7 mouse cellular contexts compared by ENCODE assay signal in the genomic region with DNA sequence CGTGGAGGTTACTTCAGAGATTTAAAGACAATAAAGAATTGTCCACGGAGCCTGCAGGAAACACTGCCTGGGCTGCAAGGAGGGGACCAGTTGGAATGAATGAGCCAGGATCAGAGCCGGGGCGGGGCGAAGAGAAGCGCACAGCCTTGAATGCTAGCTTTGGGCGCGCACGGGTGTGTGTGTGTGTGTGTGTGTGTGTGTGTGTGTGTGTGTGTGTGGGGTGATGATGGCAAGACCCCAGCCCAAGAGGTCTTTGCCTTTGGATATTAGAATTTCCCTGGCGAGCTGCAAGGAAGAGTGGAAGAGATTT. TPM values are rescaled to one million over a fixed set of nuclear protein-coding genes. Genes with fewer than 3 reads are reported as not detected.
A peak's percentile ranks its signal among the peaks of the same experiment; 100 is the strongest.
DNase-seq lines count a peak whose midpoint lies in the region; ATAC-seq and TF ChIP-seq lines count a peak whose summit lies in the region.

No protein-coding gene starts in this region.

- peak; percentile 39; the same call in 1 of the 2 replicates for ATAC-seq in forebrain, embryonic 12.5 days (ENCODE audit: low FRiP score)
- ATAC-seq in liver, embryonic 13.5 days (ENCODE audit: low read depth) = no peak
- no peak for ATAC-seq in erythroblast, adult 5-6 weeks (replicated peaks; ENCODE audit: low FRiP score, poor library complexity, severe bottlenecking)

- H3K4me1 ChIP-seq in forebrain, embryonic 12.5 days = peaks cover 72% of the 10 kb centered on the region
- 0 out of 2 replicates have a peak, but pooled peaks cover 3% of the 10 kb centered on the region for H3K4me1 ChIP-seq in liver, embryonic 13.5 days (replicated peaks)

- peak overlapping the region; percentile 82 for H3K4me3 ChIP-seq in layer of hippocampus, adult 2 months
- peak overlapping the region; percentile 74 for H3K4me3 ChIP-seq in forebrain, embryonic 12.5 days (replicated peaks)
- H3K4me3 ChIP-seq in liver, embryonic 13.5 days (replicated peaks) = peak overlapping the region; percentile 52

- peak overlapping the region; percentile 90 for H3K4me2 ChIP-seq in forebrain, embryonic 12.5 days
- peak overlapping the region; percentile 67 for H3K4me2 ChIP-seq in liver, embryonic 13.5 days

- no peak for DNase-seq in layer of hippocampus, adult 2 months (ENCODE audit: low spot score in 2 of 2)
- no peak for DNase-seq in layer of hippocampus, postnatal 25 days (ENCODE audit: extremely low spot score in 1 of 2, low spot score in 1 of 2)
- peak; percentile 41 for DNase-seq in cerebellum, adult 9-11 months
- no peak for DNase-seq in liver, embryonic 13.5 days
- no peak for DNase-seq in frontal cortex, postnatal 25 days (ENCODE audit: low spot score in 2 of 2)

- peak overlapping the region; percentile 99 for H3K27ac ChIP-seq in layer of hippocampus, adult 2 months
- H3K27ac ChIP-seq in forebrain, embryonic 12.5 days = peak overlapping the region; percentile 93
- H3K27ac ChIP-seq in liver, embryonic 13.5 days = no peak overlapping the region

- peak overlapping the region; percentile 81 for H3K9ac ChIP-seq in forebrain, embryonic 12.5 days
- H3K9ac ChIP-seq in liver, embryonic 13.5 days = no peak overlapping the region

- no peaks in the 10 kb centered on the region for H3K9me3 ChIP-seq in forebrain, embryonic 12.5 days
- H3K9me3 ChIP-seq in liver, embryonic 13.5 days (replicated peaks) = no peaks in the 10 kb centered on the region

- 2% methylated on average over 10 of the region's 10 CpGs for WGBS in forebrain, embryonic 12.5 days
- WGBS in liver, embryonic 13.5 days (ENCODE audit: insufficient replicate concordance) = 7% methylated on average over 10 of the region's 10 CpGs

- no peaks in the 10 kb centered on the region for H3K36me3 ChIP-seq in forebrain, embryonic 12.5 days (replicated peaks)
- H3K36me3 ChIP-seq in liver, embryonic 13.5 days = no peaks in the 10 kb centered on the region

- peaks cover 9% of the 10 kb centered on the region for H3K27me3 ChIP-seq in forebrain, embryonic 12.5 days
- peaks cover 63% of the 10 kb centered on the region for H3K27me3 ChIP-seq in liver, embryonic 13.5 days

- no peak for TF ChIP-seq CTCF in layer of hippocampus, adult 2 months (conservative IDR thresholded peaks at IDR 0.05)

RNA-seq across cellular contexts. Expression of a gene that starts 1.0 kb away (rescaled TPM):
- 1,000 to 10,000 TPM; 1,761 to 1,800 TPM for total RNA-seq in layer of hippocampus, adult 2 months (2021)
- total RNA-seq in layer of hippocampus, postnatal 25 days (2021) = 1,000 to 10,000 TPM; 1,831 to 2,193 TPM
- 12.1 and 13.1 TPM in 2 replicates for polyA plus RNA-seq in forebrain, embryonic 12.5 days (2016; fragmentation: Nextera tagmentation; extraction: Ambion mirVana)
- 0.38 and 0.41 TPM in 2 replicates for polyA plus RNA-seq in liver, embryonic 13.5 days (2015; fragmentation: Nextera tagmentation; extraction: Ambion mirVana)
- total RNA-seq in erythroblast, adult 5-6 weeks (2015; ENCODE audit: low replicate concordance) = not detected in 2 replicates
- total RNA-seq in erythroblast, adult 5-6 weeks (2017; ENCODE audit: low replicate concordance) = not detected in 2 replicates

Comparison
In these comparisons a context has a peak if more than half of its experiments do, and no peak if none do; other contexts are left out.
1. RNA of a gene that starts 1.0 kb away (total RNA-seq): 1,831 to 2,193 TPM in layer of hippocampus, postnatal 25 days and 1,761 to 1,800 TPM in layer of hippocampus, adult 2 months; not detected in erythroblast, adult 5-6 weeks; every median in the first group is over 1,000 times any median in the second.
2. Peak in every context shown above with its lines, with median percentiles within 50 percentile points of each other: H3K4me3 ChIP-seq.